Mouse (Mus musculus): ENCODE results near the gene Zmynd15. TPM values are rescaled to one million over a fixed set of nuclear protein-coding genes. Genes with fewer than 3 reads are reported as not detected.

The Zmynd15 gene
- polyA plus RNA-seq, 1 experiment from 2014 or later: 0.59 TPM

GRCm38 (mm10) chr11:70474872-70475534 is 15.8 kb downstream of the Zmynd15 start:
- Histone ChIP-seq H3K4me3 (no peak overlapping the region), H3K9ac (no peak overlapping the region), H3K4me1 (no peaks in the 10 kb centered on the region), H3K27me3 (no peaks in the 10 kb centered on the region), H3K4me2 (no peak overlapping the region), H3K27ac (no peak overlapping the region), H3K36me3 (no peaks in the 10 kb centered on the region), H3K9me3 (no peaks in the 10 kb centered on the region)
- 72% methylated on average over 12 of the region's 12 CpGs for WGBS
- ATAC-seq (ENCODE audit: insufficient number of reproducible peaks, insufficient read depth, low FRiP score, low TSS enrichment, low read depth): no peak

DNA sequence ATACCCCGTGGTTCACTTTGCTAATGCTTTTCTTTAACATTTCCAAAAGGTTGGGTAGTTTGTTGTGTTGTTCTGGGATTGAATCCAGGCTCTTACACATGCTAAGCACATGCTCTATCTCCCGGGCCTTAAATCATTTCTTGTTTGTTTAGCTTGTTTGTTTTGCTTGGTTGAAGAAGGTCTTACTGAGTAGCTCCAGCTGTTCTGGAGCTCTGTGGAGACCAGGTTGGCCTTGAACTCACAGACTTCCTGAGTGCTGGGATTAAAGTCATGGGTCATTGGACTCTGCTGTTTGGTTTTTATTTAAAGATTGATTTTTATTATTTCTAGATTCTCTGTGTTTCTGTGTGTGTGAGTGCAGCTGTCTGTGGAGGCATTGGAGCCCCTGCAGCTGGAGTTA is 26.3 kb downstream of the Zmynd15 start:
- Histone ChIP-seq H3K4me3 (no peak overlapping the region), H3K4me1 (no peaks in the 10 kb centered on the region), H3K36me3 (no peaks in the 10 kb centered on the region), H3K9ac (no peak overlapping the region), H3K4me2 (no peak overlapping the region), H3K9me3 (no peaks in the 10 kb centered on the region), H3K27me3 (no peaks in the 10 kb centered on the region), H3K27ac (no peak overlapping the region)
- 58% methylated on average over 2 of the region's 2 CpGs for WGBS
- no peak for ATAC-seq (ENCODE audit: insufficient number of reproducible peaks, insufficient read depth, low FRiP score, low TSS enrichment, low read depth)

GRCm38 (mm10) chr11:70487816-70488215 is 28.6 kb downstream of the Zmynd15 start:
- Histone ChIP-seq H3K36me3 (no peaks in the 10 kb centered on the region), H3K27ac (no peak overlapping the region), H3K27me3 (no peaks in the 10 kb centered on the region), H3K4me1 (no peaks in the 10 kb centered on the region), H3K9ac (no peak overlapping the region), H3K4me3 (no peak overlapping the region), H3K9me3 (no peaks in the 10 kb centered on the region), H3K4me2 (no peak overlapping the region)
- no peak for ATAC-seq (ENCODE audit: insufficient number of reproducible peaks, insufficient read depth, low FRiP score, low TSS enrichment, low read depth)
- WGBS: 41% methylated on average over 4 of the region's 4 CpGs

- H3K4me1 ChIP-seq: no peaks in the 10 kb centered on the region
- H3K9ac ChIP-seq: no peak overlapping the region
- H3K36me3 ChIP-seq: no peaks in the 10 kb centered on the region
- H3K27ac ChIP-seq: no peak overlapping the region
- no peak for ATAC-seq (ENCODE audit: insufficient number of reproducible peaks, insufficient read depth, low FRiP score, low TSS enrichment, low read depth)
- no peak overlapping the region for H3K4me2 ChIP-seq
- H3K4me3 ChIP-seq: no peak overlapping the region
- WGBS: 83% methylated on average over 3 of the region's 3 CpGs
- no peaks in the 10 kb centered on the region for H3K9me3 ChIP-seq
- H3K27me3 ChIP-seq: no peaks in the 10 kb centered on the region
Measured at GRCm38 (mm10) chr11:70489138-70489537, 29.9 kb downstream of the Zmynd15 start.

GRCm38 (mm10) chr11:70489684-70490083 is 30.5 kb downstream of the Zmynd15 start:
- H3K27me3 ChIP-seq: no peaks in the 10 kb centered on the region
- H3K27ac ChIP-seq: no peak overlapping the region
- WGBS: 84% methylated on average over 6 of the region's 6 CpGs
- ATAC-seq (ENCODE audit: insufficient number of reproducible peaks, insufficient read depth, low FRiP score, low TSS enrichment, low read depth): no peak
- H3K9me3 ChIP-seq: no peaks in the 10 kb centered on the region
- H3K4me3 ChIP-seq: no peak overlapping the region
- no peak overlapping the region for H3K4me2 ChIP-seq
- H3K4me1 ChIP-seq: no peaks in the 10 kb centered on the region
- H3K9ac ChIP-seq: no peak overlapping the region
- H3K36me3 ChIP-seq: no peaks in the 10 kb centered on the region

DNA sequence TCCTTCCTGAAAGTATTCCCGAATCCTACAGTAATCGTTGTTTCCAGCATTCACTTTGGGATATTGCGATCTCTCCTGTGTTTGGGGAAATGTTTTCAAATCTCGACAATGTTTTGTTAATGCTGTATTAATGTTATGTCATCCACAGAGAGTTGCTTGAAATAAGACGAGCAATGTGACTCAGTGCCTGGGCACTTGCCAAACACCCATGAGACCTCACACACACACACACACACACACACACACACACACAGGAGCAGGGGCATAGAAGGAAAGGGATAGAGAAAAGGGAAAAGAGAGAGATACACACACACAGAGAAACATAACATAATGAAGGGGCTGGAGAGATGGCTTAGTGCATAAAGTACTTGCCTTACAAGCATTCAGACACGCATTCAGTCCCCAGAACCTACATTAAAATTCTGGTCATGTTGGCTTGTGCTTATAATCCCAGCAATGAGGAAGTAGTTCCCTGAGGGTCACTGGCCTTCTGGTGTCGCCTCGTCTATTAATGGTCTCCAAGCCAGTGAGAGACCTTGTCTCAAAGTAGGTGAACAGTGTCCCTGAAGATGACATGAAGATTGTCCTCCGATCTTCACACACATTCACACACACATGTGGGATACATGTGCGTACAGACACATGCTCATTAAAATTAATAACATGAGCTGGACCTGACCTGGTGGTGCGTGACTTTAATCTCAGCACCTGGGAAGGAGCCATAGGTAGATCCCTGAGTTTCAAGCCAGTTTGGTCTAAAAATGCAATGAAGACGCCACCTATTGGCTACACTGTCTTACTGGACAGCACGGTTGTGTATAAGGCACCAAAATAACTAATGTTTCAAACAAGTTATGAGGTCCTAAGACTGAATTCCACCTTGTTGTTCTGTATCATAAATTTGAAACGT is 40.6 kb downstream of the Zmynd15 start:
- H3K9me3 ChIP-seq: no peaks in the 10 kb centered on the region
- no peaks in the 10 kb centered on the region for H3K4me1 ChIP-seq
- no peak overlapping the region for H3K4me2 ChIP-seq
- no peak overlapping the region for H3K27ac ChIP-seq
- H3K36me3 ChIP-seq: no peaks in the 10 kb centered on the region
- no peak for ATAC-seq (ENCODE audit: insufficient number of reproducible peaks, insufficient read depth, low FRiP score, low TSS enrichment, low read depth)
- H3K27me3 ChIP-seq: no peaks in the 10 kb centered on the region
- H3K9ac ChIP-seq: no peak overlapping the region
- WGBS: 71% methylated on average over 14 of the region's 14 CpGs
- H3K4me3 ChIP-seq: no peak overlapping the region

GRCm38 (mm10) chr11:70500476-70500812 is 41.2 kb downstream of the Zmynd15 start:
- H3K9ac ChIP-seq: no peak overlapping the region
- H3K27me3 ChIP-seq: no peaks in the 10 kb centered on the region
- H3K4me2 ChIP-seq: no peak overlapping the region
- H3K9me3 ChIP-seq: no peaks in the 10 kb centered on the region
- H3K4me1 ChIP-seq: no peaks in the 10 kb centered on the region
- WGBS: 87% methylated on average over 1 of the region's 1 CpGs
- H3K36me3 ChIP-seq: no peaks in the 10 kb centered on the region
- no peak overlapping the region for H3K4me3 ChIP-seq
- ATAC-seq (ENCODE audit: insufficient number of reproducible peaks, insufficient read depth, low FRiP score, low TSS enrichment, low read depth): no peak
- H3K27ac ChIP-seq: no peak overlapping the region

DNA sequence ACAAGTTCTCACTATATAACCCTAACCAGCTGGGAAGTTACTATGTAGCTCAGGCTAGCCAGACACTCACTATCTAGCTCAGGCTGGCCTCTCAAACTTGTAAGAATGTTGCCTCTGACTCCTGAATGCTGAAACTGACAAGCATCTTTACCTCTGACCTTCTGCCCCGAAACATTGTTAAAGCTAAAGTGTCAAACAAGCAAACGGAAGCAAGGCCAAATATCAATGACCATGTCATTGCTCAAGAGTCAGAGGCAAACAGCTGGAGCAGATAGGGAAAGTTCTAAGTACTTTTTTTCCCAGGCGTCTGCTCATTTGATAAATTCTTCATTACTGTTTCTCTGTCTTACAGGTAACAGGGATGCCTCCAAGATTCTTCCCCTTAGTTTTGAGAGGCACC is 42.8 kb downstream of the Zmynd15 start:
- no peak for ATAC-seq (ENCODE audit: insufficient number of reproducible peaks, insufficient read depth, low FRiP score, low TSS enrichment, low read depth)
- Histone ChIP-seq H3K4me3 (no peak overlapping the region), H3K27ac (no peak overlapping the region), H3K4me2 (no peak overlapping the region), H3K36me3 (no peaks in the 10 kb centered on the region), H3K4me1 (no peaks in the 10 kb centered on the region), H3K9ac (no peak overlapping the region), H3K27me3 (no peaks in the 10 kb centered on the region), H3K9me3 (no peaks in the 10 kb centered on the region)
- 61% methylated on average over 3 of the region's 3 CpGs for WGBS

- Histone ChIP-seq H3K4me2 (no peak within 1 kb of the TSS), H3K9ac (no peak within 1 kb of the TSS), H3K4me1 (peaks cover 4% of the 10 kb centered on the region), H3K4me3 (no peak within 1 kb of the TSS), H3K27me3 (no peaks in the 10 kb centered on the region), H3K36me3 (no peaks in the 10 kb centered on the region), H3K9me3 (no peaks in the 10 kb centered on the region), H3K27ac (no peak within 1 kb of the TSS)
- 71% methylated on average over 9 of the region's 9 CpGs for WGBS
- ATAC-seq (ENCODE audit: insufficient number of reproducible peaks, insufficient read depth, low FRiP score, low TSS enrichment, low read depth): no peak
Measured at GRCm38 (mm10) chr11:70504970-70505369, 45.7 kb downstream of the Zmynd15 start, which contains the start of gene Tm4sf5. Gene Tm4sf5, plus strand, starts transcription at chr11:70505244.

DNA sequence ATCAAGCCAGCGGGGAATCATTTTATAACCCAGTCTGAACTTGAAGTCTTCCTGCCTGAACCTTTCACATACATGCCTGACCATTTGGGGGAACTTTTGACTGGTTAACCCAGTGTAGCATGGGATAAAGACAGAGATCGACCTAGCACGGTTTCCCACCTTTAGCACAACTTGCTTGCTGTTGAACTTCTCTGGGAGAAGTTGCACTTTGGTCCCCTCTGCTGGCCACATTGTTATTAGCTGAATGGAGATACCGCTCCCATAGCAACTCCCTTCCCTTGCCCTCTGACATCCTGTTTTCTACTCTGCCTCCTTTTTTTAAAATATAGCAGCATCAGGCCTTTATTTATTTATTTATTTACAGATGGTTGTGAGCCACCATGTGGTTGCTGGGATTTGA is 47.2 kb downstream of the Zmynd15 start:
- Histone ChIP-seq H3K9ac (no peak overlapping the region), H3K4me1 (peaks cover 4% of the 10 kb centered on the region), H3K4me2 (no peak overlapping the region), H3K27ac (no peak overlapping the region), H3K27me3 (no peaks in the 10 kb centered on the region), H3K36me3 (no peaks in the 10 kb centered on the region), H3K9me3 (no peaks in the 10 kb centered on the region), H3K4me3 (no peak overlapping the region)
- ATAC-seq (ENCODE audit: insufficient number of reproducible peaks, insufficient read depth, low FRiP score, low TSS enrichment, low read depth): no peak
- WGBS: 20% methylated on average over 4 of the region's 4 CpGs

DNA sequence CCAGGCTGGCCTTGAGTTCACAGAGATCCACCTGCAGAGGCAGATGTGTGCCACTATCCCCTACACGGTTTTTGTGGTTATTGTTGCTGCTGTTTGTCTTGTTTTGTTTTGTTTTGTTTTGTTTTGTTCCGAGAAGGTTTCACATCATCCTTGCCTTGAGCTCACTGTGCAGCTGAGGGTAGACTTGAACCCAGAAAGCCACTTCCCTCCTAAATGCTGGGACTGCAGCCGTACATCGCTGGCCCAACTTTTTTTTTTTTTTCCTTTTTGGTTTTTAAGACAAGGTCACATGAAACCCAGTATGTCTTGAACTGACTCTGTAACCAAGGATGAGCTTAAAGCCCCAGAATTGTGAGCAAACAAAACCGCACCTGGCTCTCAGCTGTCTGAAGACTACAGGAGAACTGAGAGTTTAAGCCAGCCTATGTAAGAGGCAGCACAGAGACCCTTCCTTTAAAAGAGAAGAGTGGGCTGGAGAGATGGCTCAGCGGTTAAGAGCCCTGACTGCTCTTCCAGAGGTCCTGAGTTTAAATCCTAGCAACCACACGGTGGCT is 47.8 kb downstream of the Zmynd15 start:
- H3K9ac ChIP-seq: no peak overlapping the region
- H3K9me3 ChIP-seq: no peaks in the 10 kb centered on the region
- no peak overlapping the region for H3K4me3 ChIP-seq
- WGBS: 69% methylated on average over 7 of the region's 7 CpGs
- no peak for ATAC-seq (ENCODE audit: insufficient number of reproducible peaks, insufficient read depth, low FRiP score, low TSS enrichment, low read depth)
- H3K27ac ChIP-seq: no peak overlapping the region
- no peaks in the 10 kb centered on the region for H3K36me3 ChIP-seq
- peaks cover 4% of the 10 kb centered on the region for H3K4me1 ChIP-seq
- H3K4me2 ChIP-seq: no peak overlapping the region
- H3K27me3 ChIP-seq: no peaks in the 10 kb centered on the region

Data from embryonic facial prominence, embryonic 13.5 days (tissue).